Mouse (Mus musculus) liver, embryonic 14.5 days (tissue): ENCODE data around the gene Zfp64. TPM values are rescaled to one million over a fixed set of nuclear protein-coding genes. Genes with fewer than 3 reads are reported as not detected.

Source experiments
- ATAC-seq: fragments of 200-750 bp; cut with Nextera tagmentation; 2 replicates; pipeline ENCODE4 v1.8.0; 2017; ENCODE audit warnings: moderate number of reproducible peaks, mild to moderate bottlenecking, moderate library complexity; ENCODE audit not compliant: insufficient read depth
- DNase-seq, 3 experiments: peaks; one replicate each; pipeline ENCODE4 v3.0.0-alpha.2; 2012 to 2013; ENCODE audit warnings: low read depth in 3 of 3, low spot score in 3 of 3
- H3K27ac ChIP-seq: fragments of 300-500 bp; sonication (generic); 2 replicates; pipeline ENCODE4 v1.5.1; 2014; ENCODE audit warnings: moderate library complexity, mild to moderate bottlenecking, control low read depth, inconsistent platforms
- H3K27me3 ChIP-seq: fragments of 300-500 bp; sonication (generic); 2 replicates; pipeline ENCODE4 v1.6.1; 2014; ENCODE audit warnings: mild to moderate bottlenecking, low read length, moderate library complexity; ENCODE audit not compliant: control insufficient read depth, insufficient read depth
- H3K36me3 ChIP-seq: fragments of 300-500 bp; sonication (generic); replicated peaks from 2 replicates; pipeline ENCODE4 v1.6.1; 2014; ENCODE audit warnings: low read depth; ENCODE audit not compliant: control insufficient read depth, insufficient read depth
- H3K4me1 ChIP-seq, 2 experiments: fragments of 200-500 bp in 1 of 2; fragments of 300-500 bp in 1 of 2; sonication (generic) in 1 of 2; replicated peaks; 2 replicates each; pipeline ENCODE4 v1.6.1; 2012 to 2014; ENCODE audit warnings: antibody characterized with exemption in 1 of 2, inconsistent platforms in 1 of 2, low read length in 1 of 2; ENCODE audit not compliant: control insufficient read depth in 2 of 2, insufficient read depth in 2 of 2
- H3K4me2 ChIP-seq: fragments of 300-500 bp; sonication (generic); 2 replicates; pipeline ENCODE4 v1.6.1; 2014; ENCODE audit warnings: low read depth, mild to moderate bottlenecking, control low read depth, moderate library complexity
- H3K4me3 ChIP-seq, 2 experiments: fragments of 200-500 bp in 1 of 2; fragments of 300-500 bp in 1 of 2; sonication (generic) in 1 of 2; 2 replicates each; pipeline ENCODE4 v1.5.1; 2012 to 2014; ENCODE audit warnings: low read depth in 2 of 2, low read length in 2 of 2, mild to moderate bottlenecking in 2 of 2, control low read depth in 1 of 2, inconsistent platforms in 1 of 2, moderate library complexity in 1 of 2; ENCODE audit not compliant: insufficient read depth in 1 of 2
- H3K9ac ChIP-seq: fragments of 300-500 bp; sonication (generic); replicated peaks from 2 replicates; pipeline ENCODE4 v1.6.1; 2014; ENCODE audit warnings: mild to moderate bottlenecking, control low read depth, moderate library complexity
- H3K9me3 ChIP-seq: fragments of 300-500 bp; sonication (generic); 2 replicates; pipeline ENCODE4 v1.6.1; 2016; ENCODE audit warnings: low read length, mixed read lengths; ENCODE audit not compliant: control insufficient read depth
- CTCF ChIP-seq: IDR thresholded peaks from 2 replicates; pipeline ENCODE4 v1.5.1; 2016; ENCODE audit warnings: antibody characterized with exemption, low read depth, control low read depth
- EP300 ChIP-seq: IDR thresholded peaks from 2 replicates; pipeline ENCODE4 v1.6.1; 2016; ENCODE audit warnings: antibody characterized with exemption, low read depth
- WGBS: fragments of 180-500 bp; shearing (Covaris S2); extraction: QIAGEN DNeasy Blood & Tissue Kit; methylation state at CpG from one replicate; pipeline ENCODE4 v1.1.7; 2014; ENCODE audit not compliant: insufficient replicate concordance; 5-methylcytosine and 5-hydroxymethylcytosine counted together
- polyA plus RNA-seq, 2 experiments: library from polyadenylated mRNA; depleted of rRNA in 1 of 2; stranded (reverse) in 1 of 2; unstranded in 1 of 2; fragments of >200 nt; fragmentation: Nextera tagmentation in 1 of 2; extraction: Ambion mirVana in 1 of 2; gene quantifications; 2 replicates each; pipeline versions ENCODE4 v1.2.1 to v1.2.3; 2012 to 2014

Gene Zfp64
- polyA plus RNA-seq, 2 experiments, result 7.1 to 7.2 TPM

- H3K9ac ChIP-seq, result no peak overlapping the region
- H3K4me2 ChIP-seq, result no peak overlapping the region
- WGBS, result 80% methylated on average over 1 of the region's 1 CpGs
- no peak overlapping the region for H3K4me3 ChIP-seq
- DNase-seq (no peak), ATAC-seq (no peak)
- no peaks in the 10 kb centered on the region for H3K9me3 ChIP-seq
- TF ChIP-seq EP300, result no peak
- no peak for TF ChIP-seq CTCF
- no peaks in the 10 kb centered on the region for H3K27me3 ChIP-seq
- no peaks in the 10 kb centered on the region for H3K36me3 ChIP-seq
- no peaks in the 10 kb centered on the region for H3K4me1 ChIP-seq
- H3K27ac ChIP-seq, result no peak overlapping the region
These were observed 32.7 kb upstream of the Zfp64 start for GRCm38 (mm10) chr2:168988056-168988455.

- Histone ChIP-seq H3K9me3 (no peaks in the 10 kb centered on the region), H3K27ac (no peak overlapping the region), H3K4me2 (no peak overlapping the region), H3K36me3 (no peaks in the 10 kb centered on the region), H3K9ac (no peak overlapping the region), H3K4me3 (no peak overlapping the region), H3K4me1 (no peaks in the 10 kb centered on the region), H3K27me3 (no peaks in the 10 kb centered on the region)
- 67% methylated on average over 13 of the region's 13 CpGs for WGBS
- DNase-seq (no peak), ATAC-seq (no peak)
- TF ChIP-seq EP300 (no peak), CTCF (no peak)
These were observed 32.0 kb upstream of the Zfp64 start for GRCm38 (mm10) chr2:168987421-168987820.

GRCm38 (mm10) chr2:168981951-168982350, 26.6 kb upstream of the Zfp64 start:
- WGBS, result 87% methylated on average over 7 of the region's 7 CpGs
- Histone ChIP-seq H3K36me3 (no peaks in the 10 kb centered on the region), H3K4me1 (no peaks in the 10 kb centered on the region), H3K27ac (no peak overlapping the region), H3K27me3 (no peaks in the 10 kb centered on the region), H3K9me3 (no peaks in the 10 kb centered on the region), H3K9ac (no peak overlapping the region), H3K4me3 (no peak overlapping the region), H3K4me2 (no peak overlapping the region)
- ATAC-seq, result no peak
- DNase-seq, result no peak
- no peak for TF ChIP-seq CTCF
- no peak for TF ChIP-seq EP300

GRCm38 (mm10) chr2:168981448-168981847, 26.1 kb upstream of the Zfp64 start:
- Histone ChIP-seq H3K9ac (no peak overlapping the region), H3K4me2 (no peak overlapping the region), H3K4me1 (no peaks in the 10 kb centered on the region), H3K36me3 (no peaks in the 10 kb centered on the region), H3K27me3 (no peaks in the 10 kb centered on the region), H3K4me3 (no peak overlapping the region), H3K9me3 (no peaks in the 10 kb centered on the region), H3K27ac (no peak overlapping the region)
- TF ChIP-seq CTCF (no peak), EP300 (no peak)
- DNase-seq, result no peak
- 60% methylated on average over 12 of the region's 12 CpGs for WGBS
- ATAC-seq, result no peak

GRCm38 (mm10) chr2:168980859-168981258, 25.5 kb upstream of the Zfp64 start:
- no peaks in the 10 kb centered on the region for H3K27me3 ChIP-seq
- no peak overlapping the region; the same call in 1 of the 2 replicates for H3K4me2 ChIP-seq
- ATAC-seq (peak; percentile 82), DNase-seq (peak; percentile 50 to 54 (median 51))
- H3K9ac ChIP-seq, result no peak overlapping the region
- H3K36me3 ChIP-seq, result no peaks in the 10 kb centered on the region
- no peak overlapping the region for H3K27ac ChIP-seq
- 42% methylated on average over 6 of the region's 6 CpGs for WGBS
- peak overlapping the region in 1 of 2 experiments; percentile 21; a peak in 2 of 4 replicates for H3K4me3 ChIP-seq
- H3K4me1 ChIP-seq, result no peaks in the 10 kb centered on the region
- H3K9me3 ChIP-seq, result no peaks in the 10 kb centered on the region
- no peak for TF ChIP-seq CTCF
- TF ChIP-seq EP300, result no peak
